Mouse (Mus musculus) mouse embryonic stem cell (cell line): Measurements from ENCODE around the gene Pam.

Source experiments
- in situ Hi-C, 2 experiments: fragments of 300-500 bp; cut with MboI; formaldehyde crosslinking; loops; 1 replicate in 1 of 2; 3 replicates in 1 of 2; pipeline ENCODE4 v1.14.3; 2019 to 2020; ENCODE audit warnings: low sequenced_read_pairs in 2 of 2, low pct_unique_long_range_greater_than_20kb in 1 of 2, mixed read lengths in 1 of 2; ENCODE audit not compliant: unreplicated experiment in 1 of 2

Pam gene

DNA sequence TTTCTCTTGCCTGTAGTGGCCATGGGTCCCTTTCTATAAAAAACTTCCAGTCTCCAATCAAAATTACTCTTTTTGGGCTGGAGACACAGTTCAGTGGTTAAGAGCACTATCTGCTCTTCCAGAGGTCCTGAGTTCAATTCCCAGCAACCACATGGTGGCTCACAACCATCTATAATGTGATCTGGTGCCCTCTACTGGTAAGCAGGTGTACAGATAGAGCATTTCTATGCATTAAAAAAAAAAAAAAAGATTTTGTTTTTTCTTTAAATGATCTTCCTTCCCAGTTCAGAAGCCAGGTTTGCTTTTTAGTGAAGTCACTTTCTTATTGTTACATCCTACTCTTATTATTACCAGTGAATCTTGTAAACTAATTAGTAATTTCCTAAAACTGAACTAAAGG is 218.4 kb downstream of the Pam start:
- in situ Hi-C loops: no loop called here

DNA sequence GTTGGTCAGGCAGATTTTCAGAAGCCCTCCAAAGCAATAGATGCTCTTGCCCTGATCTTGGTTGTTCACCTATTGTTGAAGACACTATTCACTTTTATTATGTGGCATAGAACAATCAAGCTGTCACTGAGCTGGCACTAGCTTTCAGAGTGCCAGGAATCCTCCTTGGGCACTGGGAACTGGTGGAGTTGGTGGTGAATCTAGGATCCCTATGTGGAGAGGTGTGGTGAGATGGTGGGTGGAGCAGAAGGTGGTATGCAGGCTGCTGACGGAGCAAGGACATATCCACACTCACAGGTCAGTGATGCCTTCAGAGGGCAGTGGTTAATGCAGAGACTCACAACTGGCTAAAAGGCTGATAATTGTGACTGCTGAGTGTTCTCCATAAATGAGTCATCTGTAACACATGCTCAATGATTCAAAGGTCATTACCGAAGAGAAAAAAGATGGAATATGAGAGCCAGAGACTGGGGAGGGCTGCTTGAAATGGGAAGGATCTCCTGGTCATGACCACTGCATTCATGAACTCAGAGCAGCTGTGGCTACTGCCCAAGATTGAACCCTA is 221.9 kb downstream of the Pam start:
- in situ Hi-C loops: no loop called here

DNA sequence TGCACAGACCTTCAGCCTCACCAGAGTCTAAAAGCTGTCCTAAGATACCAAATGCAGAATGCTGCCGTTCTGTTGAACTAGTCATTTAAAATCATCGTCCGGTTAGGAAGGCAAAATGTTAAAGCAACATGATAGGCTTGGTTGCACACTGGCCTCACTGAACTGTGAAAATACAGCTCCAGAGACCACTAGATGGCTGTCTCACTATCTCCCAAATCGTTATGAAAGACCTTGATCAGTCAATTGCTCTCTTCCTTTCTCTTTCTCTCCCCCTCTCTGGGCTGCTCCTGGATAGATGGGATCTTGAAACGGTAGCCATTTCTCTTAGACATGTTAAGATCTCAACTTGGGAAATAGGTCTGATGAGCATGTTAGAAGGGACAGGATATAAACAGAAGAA is 223.0 kb downstream of the Pam start:
- in situ Hi-C loops: no loop called here

DNA sequence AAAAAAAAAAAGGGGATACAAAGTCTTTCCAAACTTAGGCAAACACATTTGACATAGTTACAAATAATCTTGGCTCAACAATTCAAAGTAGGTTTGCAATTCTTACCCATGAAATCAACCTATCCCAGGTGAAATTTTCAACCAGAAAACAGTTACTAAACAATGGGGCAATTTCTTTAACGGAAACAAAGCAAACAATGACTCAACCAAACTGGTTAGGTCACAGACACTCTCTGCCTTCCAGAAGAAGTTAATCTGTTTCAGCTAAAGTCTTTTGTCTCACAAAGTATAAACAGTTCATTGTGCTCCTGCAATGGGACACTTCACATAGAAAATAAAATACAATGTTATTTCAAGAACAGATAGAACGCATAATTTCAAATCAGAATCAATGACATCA is 223.4 kb downstream of the Pam start:
- in situ Hi-C loops: no loop called here

DNA sequence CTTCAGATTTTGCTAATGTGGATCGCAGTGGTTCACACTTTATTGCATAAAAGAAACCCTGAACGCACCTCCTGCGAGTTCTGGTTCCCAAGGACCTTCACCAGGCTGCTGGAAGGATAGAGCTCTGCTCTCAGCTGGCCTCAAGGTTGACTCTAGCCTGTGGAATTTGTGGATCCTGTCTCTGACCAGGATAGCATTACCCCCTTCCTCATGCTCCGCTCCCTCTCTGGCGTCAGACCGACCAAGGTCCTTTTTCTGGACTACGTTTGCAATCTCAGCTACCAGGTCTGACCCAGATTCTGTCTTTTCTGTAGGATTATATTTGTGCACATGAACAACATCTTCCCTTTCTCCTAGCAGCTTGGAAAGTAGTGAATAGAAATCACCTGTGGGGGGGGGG is 231.3 kb downstream of the Pam start:
- in situ Hi-C loops: no loop called here

DNA sequence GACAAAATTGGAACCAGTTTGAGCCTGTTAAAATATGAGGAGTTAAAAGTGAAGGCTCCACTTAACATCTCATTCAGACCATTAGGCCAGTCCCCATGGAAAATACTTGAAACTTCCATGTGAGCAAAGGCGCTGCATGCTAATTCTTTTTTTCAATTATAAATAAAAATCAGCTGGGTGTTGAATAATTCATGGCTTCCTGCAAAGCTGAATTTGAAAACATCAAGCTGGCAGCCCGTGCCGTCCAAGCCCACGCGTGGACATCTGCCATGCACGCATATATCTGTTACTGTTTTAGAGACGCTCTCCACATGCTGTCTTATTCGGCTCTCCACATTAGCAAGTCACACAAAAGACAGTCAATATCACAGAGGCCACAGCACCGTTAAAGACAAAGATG is 232.3 kb downstream of the Pam start:
- in situ Hi-C loops: no loop called here

DNA sequence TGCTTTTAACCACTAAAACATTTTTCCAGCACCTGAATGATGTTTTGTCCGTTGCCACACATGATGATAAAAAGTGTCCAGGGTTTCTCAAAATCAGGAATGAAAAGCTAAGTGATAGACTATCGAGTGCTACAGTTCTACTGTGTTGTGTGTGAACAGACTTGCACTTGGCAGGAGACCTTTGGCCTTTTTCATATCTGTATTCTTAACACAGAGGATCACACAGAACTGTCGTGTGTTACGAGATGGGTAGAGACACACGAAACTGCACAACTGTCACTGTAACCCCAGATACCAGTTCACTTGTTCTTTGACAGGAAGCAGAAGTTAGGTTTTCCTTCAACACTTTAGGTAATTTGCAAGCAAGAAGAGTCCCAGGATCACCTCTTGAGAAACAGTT is 232.7 kb downstream of the Pam start:
- in situ Hi-C loops: no loop called here

DNA sequence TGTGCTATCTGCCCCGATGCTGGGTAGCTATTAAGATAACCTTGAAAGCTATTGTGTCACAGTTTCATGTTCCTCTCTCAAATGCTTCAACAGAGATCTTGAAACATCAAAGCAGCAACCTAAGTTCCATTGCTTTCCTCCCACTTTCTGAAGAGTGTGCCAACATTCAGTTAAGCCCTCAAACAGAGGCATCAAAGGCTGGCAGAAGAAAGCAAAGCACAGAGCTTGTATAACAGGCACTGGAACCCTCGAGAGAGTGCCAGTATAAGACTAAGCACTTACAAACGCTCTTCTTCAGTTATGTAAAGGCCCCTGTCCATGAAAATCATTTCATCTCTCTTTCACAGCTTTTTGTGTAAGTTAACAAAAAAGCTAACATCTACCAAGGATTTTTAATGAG is 241.2 kb downstream of the Pam start:
- in situ Hi-C loops: no loop called here

DNA sequence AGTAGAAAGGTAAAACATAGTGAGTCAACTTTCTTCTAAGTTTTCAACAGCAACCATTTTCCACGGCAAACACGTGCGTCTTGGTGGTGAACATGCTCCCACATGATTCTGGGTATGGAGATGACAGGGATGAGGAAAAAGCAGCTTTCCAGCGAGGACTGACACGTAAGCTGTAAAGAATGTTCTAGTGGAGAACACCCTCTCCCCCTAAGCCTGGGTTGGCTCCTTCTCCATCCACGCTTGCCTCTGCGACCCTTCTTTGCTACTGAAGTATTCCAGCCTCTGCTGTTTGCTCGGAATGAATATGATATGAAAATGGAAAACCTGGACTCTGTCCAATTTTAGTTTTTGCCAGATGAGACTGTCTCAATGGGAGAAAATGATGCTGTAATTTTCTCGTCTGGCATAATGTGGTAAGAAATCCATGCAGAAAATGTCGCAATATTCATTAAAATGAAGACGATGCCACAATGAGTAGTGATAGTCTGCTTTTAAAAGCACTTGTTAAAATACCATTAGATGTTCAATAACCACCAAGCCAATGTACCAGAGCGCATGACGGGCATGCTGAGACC is 243.8 kb downstream of the Pam start:
- in situ Hi-C loops: no loop called here

DNA sequence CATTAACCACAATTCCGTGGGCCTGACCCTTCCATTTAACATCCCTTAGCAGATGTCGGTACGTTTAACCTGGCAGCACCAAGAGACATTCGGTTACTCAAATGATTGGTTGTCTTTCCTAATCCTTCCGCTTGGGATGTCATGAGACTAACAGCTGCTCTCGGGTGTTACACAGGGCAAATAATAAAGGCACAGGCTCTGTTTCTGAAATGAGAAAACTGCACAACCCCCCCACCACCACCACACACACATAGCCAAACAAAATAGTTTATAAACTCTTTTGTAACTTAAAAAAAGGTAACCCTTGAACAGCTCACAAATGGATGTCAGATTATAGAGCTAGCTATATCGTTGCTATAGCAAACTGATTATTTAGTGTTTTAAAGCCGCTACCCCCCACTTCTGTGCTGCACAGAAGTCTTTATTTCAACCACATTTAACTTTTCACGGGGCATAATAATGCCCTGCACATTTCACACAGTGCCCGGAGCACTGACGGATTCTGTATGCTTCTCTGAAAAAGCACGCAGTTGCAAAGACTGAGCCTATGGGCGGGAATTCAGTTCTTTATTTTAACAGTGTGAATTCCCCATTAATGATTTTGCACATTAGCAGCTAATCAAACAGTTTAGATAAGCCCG is 246.7 kb downstream of the Pam start:
- in situ Hi-C loops: no loop called here

DNA sequence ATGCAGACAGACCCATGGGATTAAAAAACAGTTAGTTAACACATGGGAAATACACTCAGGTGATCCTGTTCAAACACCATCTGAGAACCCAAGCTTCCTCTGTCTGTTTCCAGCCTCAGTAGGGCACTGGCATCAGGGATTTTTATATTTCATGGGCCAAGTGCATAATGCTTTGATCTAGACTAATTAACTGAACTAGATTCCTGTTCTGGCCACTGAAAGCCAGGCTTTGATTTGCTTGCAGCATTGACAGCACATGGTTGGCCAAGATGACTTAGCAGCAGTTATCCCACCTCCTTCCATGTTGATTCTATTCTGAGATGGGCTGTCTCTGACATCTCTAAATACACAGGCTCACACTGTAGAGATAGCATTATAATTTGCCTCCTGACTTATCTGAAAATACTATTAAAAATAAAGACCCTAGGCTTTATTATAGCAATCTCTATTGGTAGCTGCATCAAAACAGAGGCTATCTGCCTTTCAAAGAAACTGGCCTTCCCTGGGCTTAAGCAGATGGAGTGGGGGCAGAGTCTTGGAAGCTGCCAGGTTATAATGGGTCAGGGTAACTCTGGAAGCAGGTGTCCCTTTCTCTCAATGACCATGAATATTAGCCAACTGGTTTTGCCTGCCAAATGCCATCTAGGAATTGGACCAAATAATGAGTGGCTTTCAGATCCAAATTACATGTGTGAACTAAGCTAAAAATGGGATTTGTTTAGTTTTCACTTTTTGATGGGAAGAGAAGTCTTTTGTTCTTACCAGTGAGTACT is 252.0 kb downstream of the Pam start:
- in situ Hi-C loops: no loop called here

DNA sequence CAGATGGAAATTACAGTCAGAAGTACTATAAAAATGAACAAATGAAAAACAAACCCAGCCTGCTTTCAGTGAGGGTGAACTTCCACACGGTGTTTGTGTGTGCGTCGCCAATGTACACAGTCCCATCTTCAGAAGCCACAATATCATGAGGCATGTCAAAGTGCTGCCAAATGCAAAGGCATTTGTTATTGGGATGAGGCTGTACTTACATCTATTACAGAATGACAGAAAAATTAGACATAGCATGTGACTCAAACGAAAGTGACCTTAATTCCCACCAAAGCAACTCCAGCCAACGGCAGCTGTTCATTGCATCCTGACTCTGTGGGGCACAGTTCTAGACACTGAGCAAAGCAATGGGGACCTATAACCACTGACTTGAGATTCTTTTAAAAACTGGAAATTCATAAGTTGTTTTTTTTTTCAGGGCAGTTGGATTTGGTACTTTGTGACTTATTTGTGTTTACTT is 261.1 kb downstream of the Pam start:
- in situ Hi-C loops: no loop called here

DNA sequence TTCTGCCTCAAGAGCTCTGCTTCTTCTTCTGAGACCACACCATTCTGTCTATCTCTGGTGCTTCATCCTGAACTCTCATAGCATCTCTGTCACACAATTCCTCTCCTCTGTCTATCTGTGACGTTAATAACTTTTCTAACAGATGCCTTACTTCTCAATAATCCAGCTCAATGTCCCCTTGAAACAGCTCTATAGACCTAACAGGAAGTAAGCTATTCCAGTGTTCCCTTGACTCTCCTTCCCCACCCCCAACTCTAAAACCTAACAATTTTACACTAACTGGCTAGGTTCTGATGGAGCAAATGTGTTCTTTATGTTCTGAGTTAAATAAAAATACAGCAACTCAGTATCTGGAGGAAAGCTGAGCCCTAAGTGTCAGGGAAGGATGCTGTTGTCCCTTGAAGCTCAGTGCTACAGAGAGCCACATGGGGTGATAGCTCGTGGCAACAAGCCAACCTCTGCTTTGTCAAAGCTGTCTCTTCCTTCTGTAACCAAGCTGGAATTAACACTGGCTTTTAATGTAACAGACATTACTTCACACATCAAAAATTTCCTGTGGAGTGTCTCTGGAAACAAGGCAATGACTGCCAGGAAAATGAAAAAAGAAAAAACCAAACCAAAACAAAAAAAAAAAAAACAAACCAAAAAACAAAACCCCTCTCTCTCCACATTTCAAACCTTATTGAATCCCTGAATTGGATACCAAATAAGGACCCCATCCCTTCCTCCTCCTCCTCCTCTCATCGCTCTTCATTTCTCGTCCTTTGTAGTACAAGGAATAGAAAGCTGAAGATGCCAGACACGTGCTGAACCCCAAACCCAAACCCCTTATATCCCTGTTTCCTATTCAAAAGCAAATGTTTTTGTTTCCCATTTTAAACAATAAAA is 261.7 kb downstream of the Pam start:
- in situ Hi-C loops: no loop called here

DNA sequence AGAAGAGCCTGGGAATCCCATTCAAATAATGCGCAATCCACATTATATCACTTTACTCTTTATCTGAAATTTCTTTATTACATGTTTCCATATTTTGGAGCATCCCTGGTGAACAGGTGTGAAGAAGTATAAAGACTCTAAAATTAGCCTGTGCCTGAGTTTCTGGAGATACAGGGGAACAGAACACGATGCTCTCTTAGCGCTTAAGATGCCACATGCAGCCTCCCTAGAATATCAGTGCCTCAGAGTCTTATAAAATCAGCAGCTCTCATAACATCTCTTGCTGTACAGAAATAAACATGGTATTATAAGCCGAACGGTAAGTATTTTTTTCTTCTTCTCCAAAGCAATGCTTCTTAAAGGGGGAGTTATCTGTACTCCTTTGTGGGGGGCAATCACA is 267.4 kb downstream of the Pam start:
- in situ Hi-C loops: no loop called here

DNA sequence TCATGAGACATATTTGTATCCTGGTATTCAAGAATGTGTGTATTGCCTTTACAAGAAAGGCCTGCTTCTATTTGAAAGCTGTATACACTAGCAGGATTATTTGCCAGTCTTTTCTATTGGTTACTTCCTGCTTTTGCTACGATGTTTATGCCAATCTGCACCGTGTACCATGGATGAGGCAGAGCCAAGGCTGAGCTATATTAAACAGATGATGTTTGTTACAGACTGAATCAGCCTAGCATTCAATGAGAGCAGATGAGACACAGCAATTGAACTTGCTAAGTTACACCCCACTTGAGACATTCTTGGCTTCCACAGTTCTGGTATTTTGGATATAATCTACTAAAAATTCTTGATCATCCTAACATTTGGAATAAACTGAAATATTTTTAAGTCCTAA is 267.9 kb downstream of the Pam start:
- in situ Hi-C loops: no loop called here

DNA sequence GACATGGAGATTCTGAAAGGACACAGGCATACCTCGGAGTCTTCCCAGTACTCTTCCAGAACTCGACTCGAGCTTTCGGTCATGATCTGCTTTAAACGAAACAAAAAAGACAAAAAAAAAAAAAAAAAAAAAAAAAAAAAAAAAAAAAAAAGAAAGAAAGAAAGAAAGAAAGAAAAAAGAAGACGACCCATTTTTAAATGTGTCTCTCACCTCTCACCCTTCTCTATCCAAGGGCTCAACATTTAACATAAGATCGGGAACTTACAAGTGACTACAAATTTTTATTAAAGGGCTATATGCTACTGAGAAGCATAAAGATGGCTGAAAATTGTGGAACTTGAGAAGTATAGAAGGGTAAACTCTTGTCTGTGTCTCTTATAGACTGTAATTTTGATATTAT is 272.5 kb downstream of the Pam start:
- in situ Hi-C loops: no loop called here

DNA sequence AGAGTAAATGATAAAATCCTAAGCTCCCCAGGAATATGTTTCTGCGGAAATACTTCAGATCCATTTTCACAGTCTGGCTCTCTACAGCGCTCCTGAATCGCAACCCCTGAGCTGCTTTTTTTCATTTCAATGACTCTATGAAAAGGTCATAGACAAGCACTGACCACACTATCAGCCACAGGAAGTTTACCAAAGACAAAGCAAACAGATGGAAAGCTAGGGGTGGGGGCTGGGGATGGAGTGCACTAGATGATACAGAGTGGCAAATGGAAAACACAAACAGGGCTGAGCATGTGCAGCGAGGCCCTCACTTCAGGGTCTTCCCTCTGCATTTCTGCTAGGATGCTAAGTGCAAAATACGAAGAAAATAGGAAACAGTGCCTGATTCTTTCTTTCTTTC is 273.2 kb downstream of the Pam start:
- in situ Hi-C loops: no loop called here

DNA sequence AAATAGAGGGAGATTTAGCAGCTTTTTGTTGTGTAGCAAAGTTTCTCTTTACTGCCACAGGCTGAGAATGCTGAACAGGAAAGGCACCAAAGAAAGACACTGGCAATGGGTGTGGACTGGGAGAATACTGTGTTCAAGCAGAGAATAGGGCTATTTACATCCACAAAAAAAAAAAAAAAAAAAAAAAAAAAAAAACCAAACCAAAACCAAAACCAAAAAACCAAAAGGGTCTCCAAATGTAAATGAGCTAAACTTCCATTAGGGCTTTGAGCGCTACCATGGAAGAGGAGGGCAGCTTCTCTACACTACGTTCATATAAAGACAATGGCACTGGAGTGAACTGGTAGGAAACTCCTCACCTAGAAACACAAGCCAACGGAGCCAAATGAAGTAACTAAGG is 274.2 kb downstream of the Pam start:
- in situ Hi-C loops: no loop called here
